Mouse (Mus musculus): ENCODE measurements around the gene Olfr303.
"Not testable (repeated sequence)": the region's sequence is repeated elsewhere in the genome, so short reads cannot be mapped to it uniquely, and the experiment has no call there.

Gene Olfr303

DNA sequence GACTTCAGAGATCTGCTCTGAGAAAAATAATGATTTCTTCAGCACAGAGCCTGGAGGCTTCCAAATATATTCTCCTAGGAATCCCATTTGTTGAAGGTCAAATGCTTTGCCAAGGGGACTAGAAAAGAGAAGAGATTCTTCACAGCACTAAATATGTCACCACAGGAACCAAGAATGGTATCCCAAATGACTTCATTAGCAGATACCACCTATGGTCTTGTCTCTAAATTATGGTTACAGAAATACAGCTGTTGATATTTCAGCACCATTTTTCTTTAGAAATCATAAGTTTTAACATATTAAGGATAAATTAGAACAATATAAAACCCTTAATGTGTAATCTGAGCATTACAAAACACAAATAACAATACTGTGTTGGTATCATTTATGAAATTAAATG is at the start of gene Olfr303:
Olfr303 (minus strand) TSS at position 101 of the 400 bp plus-strand sequence.
- no peak for DNase-seq

DNA sequence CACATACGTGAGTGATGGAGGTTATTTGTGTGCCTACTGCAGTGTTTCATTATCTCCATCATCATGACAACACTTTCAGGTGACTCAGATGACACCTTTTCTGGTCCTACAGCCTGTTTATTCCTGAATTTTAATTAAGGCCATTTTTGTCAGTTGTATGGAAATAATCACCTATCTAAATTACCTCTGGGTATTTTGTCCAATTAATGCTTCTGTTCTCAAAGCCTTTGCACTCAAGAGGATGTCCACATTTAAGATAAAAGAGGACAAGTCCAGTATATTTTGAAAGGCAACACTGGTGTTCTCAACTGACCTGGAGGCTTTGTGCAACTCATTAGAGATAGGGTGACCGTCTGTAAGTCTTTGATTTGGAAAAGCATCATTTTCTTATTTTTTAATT is 6.0 kb upstream of the Olfr303 start, which contains the start of gene Olfr301:
Olfr301 (plus strand) TSS at position 301 of the 400 bp plus-strand sequence.
- no peak for DNase-seq

DNA sequence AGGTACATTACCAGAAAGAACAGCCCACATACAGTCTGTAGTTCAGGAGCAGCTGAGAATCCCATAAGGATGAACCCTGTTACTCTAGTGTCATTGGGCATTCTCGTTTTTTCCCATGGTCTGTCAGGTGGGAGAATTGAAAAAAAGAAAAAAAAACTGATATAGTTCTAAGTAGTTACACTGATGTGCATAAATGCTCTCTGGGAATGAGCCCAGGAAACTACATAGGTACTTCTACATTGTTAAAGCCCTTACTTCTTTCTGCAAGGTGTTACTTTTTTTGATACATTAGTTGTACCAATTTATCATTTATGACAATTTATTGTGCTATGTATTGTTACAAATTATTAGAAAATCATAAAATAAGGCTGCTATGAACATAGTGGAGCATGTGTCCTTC is 11.0 kb downstream of the Olfr303 start, which contains the start of gene Olfr304:
Olfr304 (minus strand) TSS at position 101 of the 400 bp plus-strand sequence.
- no peak for DNase-seq

DNA sequence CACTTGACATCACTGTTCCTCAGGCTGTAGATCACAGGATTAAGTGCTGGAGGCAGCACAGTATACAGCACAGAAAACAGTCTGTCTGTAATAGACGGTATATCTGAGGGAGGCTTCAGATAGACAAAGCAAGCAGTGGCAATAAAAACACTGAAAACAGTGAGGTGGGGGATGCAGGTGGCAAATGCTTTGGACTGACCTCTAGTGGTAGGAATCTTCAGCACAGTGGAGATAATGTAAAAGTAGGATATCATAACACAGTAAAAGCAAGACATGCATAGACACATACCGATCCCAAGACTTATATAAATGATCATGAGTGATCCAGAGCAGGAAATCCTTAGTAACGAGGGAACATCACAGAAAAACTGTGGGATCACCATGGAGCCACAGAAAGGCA is 11.8 kb downstream of the Olfr303 start:
- DNase-seq = no peak

DNA sequence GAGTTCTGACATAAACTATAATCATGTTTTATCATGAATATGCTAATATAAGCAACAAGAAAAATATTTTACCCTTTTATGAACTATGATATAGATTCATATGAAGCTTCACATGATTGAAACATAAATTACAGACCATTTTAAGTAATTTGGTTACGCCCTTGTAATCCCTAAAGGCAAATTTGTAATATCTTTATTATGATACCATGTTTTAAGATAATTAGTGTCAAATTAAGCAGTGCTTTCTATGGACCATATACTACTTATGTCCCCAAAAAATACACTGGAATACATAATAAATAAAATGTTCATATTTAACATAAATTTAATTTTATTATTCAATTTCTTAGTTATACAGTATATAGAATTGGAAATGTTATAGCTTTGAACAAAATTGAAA is 30.8 kb downstream of the Olfr303 start, which contains the start of gene Olfr305:
Olfr305 (minus strand) TSS at position 101 of the 400 bp plus-strand sequence.
- DNase-seq = no peak

DNA sequence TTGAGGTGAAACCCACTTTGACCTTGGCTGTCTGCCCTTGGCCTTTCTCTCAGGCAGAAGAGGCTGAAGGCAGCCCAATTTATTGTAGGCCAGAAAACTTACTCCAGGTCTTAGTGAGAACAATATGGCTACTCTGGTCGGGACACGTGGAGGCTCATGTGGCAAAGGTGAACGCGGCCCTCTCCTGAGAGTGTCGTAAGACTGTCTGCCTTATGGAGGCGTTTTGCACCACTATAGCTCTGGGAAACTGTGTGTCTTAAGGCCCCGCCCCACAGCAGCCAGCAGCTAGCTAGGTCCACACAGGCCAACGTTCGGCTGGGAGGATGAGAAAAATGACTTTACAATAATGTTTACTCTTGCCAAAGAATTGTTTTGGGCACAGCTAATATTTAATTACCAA is 51.3 kb downstream of the Olfr303 start:
- not testable (repeated sequence) for DNase-seq

DNA sequence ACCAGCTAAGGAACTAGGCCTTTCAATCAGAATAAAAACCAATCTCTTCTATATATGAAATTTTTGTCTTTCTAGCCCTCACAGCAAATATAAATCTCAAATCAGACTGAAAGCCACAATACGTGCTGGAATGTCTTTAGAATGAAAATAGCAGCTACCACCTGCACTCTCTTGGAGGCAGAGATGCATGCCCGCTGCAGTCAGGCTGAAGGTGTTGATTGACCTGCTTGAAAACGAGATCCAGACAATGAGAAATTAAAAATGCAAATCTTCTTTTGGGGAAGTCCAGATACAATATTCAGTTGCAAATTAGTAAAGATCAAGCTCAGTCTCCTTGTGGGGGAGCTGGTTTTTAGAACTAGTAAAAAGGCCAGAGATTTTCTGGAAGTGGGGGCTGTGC is 53.3 kb downstream of the Olfr303 start:
- DNase-seq = no peak

DNA sequence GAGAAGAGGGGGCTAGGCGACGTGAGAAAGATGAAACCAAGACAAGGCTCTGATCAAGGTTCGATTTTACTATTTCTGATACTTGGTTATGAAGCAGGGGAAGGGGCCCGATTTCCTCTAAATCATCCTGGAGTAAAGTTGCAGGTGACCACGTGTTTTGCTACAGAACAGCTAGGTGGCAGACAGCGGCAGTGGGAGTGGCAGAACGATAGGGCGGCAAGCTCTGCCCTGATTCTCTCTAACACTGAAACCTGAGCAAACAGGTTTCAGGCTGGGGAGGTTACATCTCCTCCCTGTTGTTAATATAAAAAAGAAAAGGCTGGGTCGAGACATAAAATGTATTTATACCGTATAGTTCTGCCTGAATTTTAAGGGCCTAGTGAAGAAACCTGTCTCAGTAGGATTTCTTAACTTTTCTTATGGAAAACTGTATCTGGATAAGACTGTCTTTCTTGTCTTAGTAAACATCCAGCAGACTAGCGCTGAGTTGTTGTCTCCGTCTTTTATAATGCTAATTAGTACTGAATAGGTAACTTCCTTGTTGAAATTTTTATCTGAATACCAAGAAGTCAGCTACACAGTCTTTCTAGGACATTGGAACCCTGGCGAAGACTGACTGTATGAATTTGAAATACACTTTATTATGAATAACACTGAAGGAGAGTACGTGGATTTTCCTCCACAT is 54.6 kb downstream of the Olfr303 start:
- no peak for DNase-seq

All from cerebellum, adult 8-10 months (tissue).